Mouse (Mus musculus) spleen, adult 2 months (tissue): ENCODE measurements around the gene Topbp1.

Experiments
- CTCF ChIP-seq: fragments of 200-500 bp; IDR thresholded peaks from 2 replicates; pipeline ENCODE4 v1.5.1; 2011; ENCODE audit warnings: mild to moderate bottlenecking, inconsistent platforms; ENCODE audit not compliant: insufficient read depth, insufficient read length, insufficient replicate concordance; ENCODE audit errors: extremely low read depth
- POLR2A ChIP-seq: fragments of 200-500 bp; IDR thresholded peaks from 2 replicates; pipeline ENCODE4 v1.6.1; 2011; ENCODE audit warnings: low read depth, low read length, inconsistent platforms

GRCm38 (mm10) chr9:103364601-103365289, 59.7 kb downstream of the Topbp1 start:
- TF ChIP-seq CTCF (no peak), POLR2A (no peak)
